Mouse (Mus musculus) embryonic stem cell, embryonic (primary cell): ENCODE results near the gene Oas1g.
"Not testable (repeated sequence)": the region's sequence is repeated elsewhere in the genome, so short reads cannot be mapped to it uniquely, and the experiment has no call there.

Experiments
- CTCF ChIA-PET, 4 experiments: fragments of 300-600 bp in 2 of 4; fragments of 350-600 bp in 2 of 4; sonication (Branson Sonifier 250); formaldehyde crosslinking; loops; one replicate each; lab custom pipeline; 2022; ENCODE audit warnings: inconsistent platforms in 2 of 4; lab: Charles Lee
- POLR2A ChIA-PET, 4 experiments: fragments of 300-600 bp in 2 of 4; fragments of 350-600 bp in 2 of 4; sonication (Branson Sonifier 250); formaldehyde crosslinking; loops; one replicate each; lab custom pipeline; 2022; ENCODE audit warnings: antibody characterized with exemption in 4 of 4, inconsistent platforms in 1 of 4; lab: Charles Lee

Oas1g gene

DNA sequence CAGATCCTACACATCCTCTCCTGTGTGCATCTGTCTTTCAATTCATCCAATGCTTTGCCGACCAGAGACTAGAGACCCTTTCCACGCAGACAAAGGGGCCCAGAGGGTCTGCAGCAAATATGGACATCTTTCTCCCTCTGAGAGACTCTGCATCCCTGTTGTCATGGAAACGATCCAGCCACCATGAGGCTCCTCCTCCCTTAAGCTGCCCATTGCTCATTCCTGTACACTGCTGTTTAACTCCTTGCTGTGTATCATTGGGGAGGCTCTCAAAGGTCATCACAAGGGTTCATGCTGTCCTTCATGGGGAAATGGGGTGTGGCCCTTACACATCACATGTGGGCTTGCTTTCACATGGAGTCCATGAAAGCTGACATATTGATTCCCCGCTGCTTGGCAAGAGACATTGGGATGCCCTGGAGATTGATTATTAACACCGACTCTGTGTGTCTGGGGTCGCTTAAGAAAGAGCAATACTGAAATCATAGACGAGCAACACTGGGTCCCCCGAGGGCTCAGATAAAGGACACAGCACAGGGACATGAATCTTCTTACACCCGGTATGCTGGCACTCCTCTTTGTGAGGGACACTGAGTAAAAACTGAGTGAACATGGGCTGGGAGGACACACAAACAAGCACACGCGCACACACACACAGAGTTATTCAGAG is 8.0 kb upstream of the Oas1g start:
- POLR2A ChIA-PET = interaction anchor here in 3 of 4 experiments (0.6 to 5.6 kb wide), 8 partner anchors 9 to 1179 kb away, joined by 3 to 25 read pairs (median 3); partner anchors contain the start of gene Oas1a (in 3 of the 3)

DNA sequence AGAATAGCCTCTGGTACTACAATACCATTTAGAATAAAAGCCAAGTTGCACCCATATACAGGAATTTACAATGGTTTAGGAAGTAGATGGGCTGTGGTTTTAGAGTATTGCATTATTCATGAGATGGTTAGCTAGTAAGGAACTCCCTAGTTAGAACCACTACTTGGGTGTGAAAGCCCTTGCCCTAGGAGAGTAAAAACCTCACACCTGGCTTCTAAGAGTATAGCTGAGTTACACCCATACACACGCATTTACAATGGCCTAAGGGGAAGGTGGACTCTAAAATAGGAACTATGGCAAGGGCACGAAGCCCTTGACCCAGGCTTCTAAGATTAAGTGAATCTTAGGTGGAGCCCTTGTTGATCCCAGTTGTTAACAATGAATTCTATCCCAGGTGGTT is 7.3 kb upstream of the Oas1g start:
- CTCF ChIA-PET = not testable (repeated sequence)
- POLR2A ChIA-PET = interaction anchor here in 3 of 4 experiments (0.6 to 5.6 kb wide), 9 partner anchors 8 to 110 kb away, joined by 3 to 25 read pairs (median 3); partner anchors contain the start of gene Oas1a (in 3 of the 3)

More for the DNA sequence above, 8.0 kb upstream of the Oas1g start:
- CTCF ChIA-PET = interaction anchor here in 2 of 4 experiments (0.6 to 0.7 kb wide), 2 partner anchors 42 to 167 kb away, joined by 4 to 5 read pairs; no protein-coding TSS in a partner anchor

DNA sequence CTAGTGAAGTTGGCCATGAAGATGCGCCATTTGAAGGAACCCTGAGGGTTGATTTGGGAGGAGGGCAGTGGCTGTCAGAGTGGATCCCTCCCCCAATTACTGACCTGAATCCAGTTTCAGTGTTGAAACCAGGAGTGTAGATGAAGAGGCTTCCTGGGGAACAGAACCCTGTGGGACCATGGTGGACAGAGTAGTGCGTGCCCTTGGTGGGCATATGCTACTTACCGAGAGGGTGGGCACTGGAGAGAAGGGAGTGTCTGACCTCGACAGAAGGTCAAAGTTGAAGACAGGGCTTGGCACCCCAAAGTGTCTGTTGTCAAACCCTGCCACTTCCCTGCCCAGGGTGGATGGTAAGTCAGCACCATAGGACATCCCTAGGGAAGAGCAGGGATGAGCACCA is 6.5 kb upstream of the Oas1g start:
- CTCF ChIA-PET = not testable (repeated sequence)
- POLR2A ChIA-PET = interaction anchor here in 3 of 4 experiments (0.6 to 5.6 kb wide), 6 partner anchors 11 to 109 kb away, joined by 3 to 25 read pairs (median 6); partner anchors contain the start of gene Oas1a (in 3 of the 3)

DNA sequence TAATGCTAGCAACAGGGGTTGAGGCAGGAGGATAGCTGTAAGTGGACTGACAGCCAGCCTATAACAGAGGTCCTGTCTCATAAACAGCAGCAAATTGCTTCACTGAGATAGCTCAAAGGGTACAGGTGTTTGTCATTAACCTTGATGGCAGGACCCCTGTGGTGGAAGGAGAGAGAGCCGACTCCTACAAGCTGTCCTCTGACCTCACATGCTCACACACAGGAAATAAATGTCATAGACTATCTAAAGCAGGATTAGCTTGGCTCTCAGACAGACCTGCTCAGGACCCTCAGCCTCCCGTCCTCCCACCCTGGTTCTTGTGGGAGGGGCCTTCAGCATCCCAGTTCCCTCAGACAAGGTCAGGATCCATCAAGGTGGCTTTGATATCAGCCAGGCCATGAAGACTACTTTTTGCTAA is 4.8 kb upstream of the Oas1g start:
- POLR2A ChIA-PET = interaction anchor here in 3 of 4 experiments (0.5 to 5.6 kb wide), 18 partner anchors 10 to 1212 kb away, joined by 3 to 25 read pairs (median 4); partner anchors contain the start of genes Oas1a (in 3 of the 3), Oas1c (in 1 of the 3) and Rpl6 (in 1 of the 3)
- CTCF ChIA-PET = interaction anchor here in 1 of 4 experiments (0.6 kb wide), 1 partner anchor 35 kb away, joined by 3 read pairs; no protein-coding TSS in a partner anchor

DNA sequence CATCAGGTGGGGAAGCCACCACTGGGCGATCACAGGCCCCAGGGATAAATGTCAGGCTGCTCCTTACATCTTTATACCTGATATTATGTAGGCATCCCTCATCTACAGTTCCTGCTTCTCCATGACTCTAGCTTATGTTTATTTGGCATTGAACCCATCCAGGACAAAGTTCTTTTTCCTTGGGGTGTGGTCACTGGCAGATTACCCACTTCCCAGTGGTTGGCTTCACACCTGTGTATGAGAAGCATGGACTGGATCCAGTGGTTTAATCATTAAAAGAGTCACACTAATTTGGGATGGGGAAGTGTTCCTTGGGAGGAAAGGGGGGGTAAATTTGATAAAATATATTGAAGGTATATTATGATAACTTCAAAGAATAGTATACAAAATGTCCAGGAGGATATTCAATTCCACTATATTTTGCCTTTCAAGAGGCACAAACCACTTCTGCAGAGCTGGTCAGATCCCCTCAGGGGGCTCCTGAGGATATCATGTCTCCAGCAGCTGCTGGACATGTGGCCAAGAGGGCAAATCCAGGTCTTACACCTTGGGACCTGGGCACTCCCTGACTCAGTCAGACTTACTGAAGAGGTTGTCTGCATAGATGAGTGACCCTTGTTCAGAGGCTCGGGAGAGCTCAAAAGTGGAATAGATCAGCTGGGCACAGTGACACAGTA is 4.3 kb upstream of the Oas1g start:
- ChIA-PET CTCF (interaction anchor here in 1 of 4 experiments (0.6 kb wide), 1 partner anchor 36 kb away, joined by 3 read pairs; no protein-coding TSS in a partner anchor), POLR2A (interaction anchor here in 3 of 4 experiments (0.5 to 5.6 kb wide), 17 partner anchors 11 to 1212 kb away, joined by 3 to 25 read pairs (median 4); partner anchors contain the start of genes Oas1a (in 3 of the 3), Oas1c (in 1 of the 3) and Rpl6 (in 1 of the 3))

DNA sequence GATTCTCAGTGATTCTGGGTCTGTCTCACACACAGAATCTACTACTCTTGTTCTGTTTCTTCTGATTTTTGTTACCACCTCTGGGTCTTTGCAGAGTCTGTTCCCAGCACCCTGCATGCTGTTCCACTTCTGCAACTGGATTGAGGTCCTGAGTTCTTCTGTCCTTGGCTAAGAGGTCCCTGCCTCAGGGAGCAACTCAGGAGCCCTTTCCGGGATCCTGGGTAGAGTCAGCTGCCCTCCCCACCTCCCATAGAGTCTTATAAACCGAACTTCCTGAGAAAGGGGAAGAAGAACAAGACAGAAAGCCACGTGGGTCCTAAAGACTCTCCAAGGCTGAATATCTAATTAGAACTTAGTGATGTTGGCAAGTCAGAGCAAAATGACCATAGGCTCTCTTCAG is 3.6 kb upstream of the Oas1g start:
- ChIA-PET CTCF (no interaction called here), POLR2A (interaction anchor here in 1 of 4 experiments (1.0 to 5.6 kb wide), 4 partner anchors 16 to 78 kb away, joined by 3 to 25 read pairs (median 4); partner anchors contain the start of genes Oas1a and Oas1c)

DNA sequence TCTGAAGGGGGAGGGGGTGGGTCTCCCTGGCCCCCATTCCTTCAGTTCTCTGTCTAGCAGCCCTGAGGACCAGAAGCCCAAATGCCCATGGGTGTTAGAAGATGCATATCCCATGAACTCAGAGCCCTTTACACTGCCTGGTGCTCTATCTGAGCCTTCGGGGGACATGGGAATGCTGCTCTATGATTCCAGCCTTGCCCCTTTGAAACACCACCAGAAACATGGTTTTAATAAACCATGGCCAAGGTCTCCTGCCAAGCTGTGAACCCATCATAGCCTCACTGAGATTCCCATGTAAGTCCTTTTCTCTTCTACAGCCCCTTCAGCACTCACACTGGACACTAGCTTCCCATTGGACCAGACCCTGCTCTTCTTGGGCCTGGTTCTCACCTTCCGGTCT is 2.6 kb upstream of the Oas1g start:
- CTCF ChIA-PET = no interaction called here
- POLR2A ChIA-PET = interaction anchor here in 2 of 4 experiments (0.7 to 1.0 kb wide), 2 partner anchors 12 to 17 kb away, joined by 3 to 4 read pairs; partner anchors contain the start of gene Oas1a (in 1 of the 2)

DNA sequence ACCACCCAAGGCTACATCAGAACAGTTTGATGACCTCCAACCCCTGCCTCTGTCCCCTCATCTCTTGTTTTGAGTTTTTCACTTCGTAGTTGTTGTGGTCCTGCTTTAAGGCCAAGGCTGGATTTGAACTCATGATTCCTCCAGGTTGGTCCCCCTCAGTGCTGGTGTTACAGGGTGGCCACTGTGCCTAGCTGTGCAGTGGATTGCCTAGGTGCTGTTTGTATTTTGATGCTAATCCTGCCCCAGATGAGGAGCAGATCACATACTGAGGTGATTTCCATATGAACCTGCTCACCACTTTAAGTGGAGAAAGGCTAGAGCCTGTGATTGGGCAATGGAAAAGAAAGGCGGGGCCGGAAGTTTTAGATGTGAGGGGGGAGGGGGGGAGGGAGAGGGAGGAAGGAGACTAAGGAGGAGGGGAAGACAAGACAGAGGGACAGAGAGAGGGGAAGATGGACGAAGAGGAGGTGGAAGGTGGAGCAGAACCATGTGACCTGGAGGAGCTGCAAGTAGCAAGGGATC is 942 bp upstream of the Oas1g start:
- ChIA-PET CTCF (interaction anchor here in 3 of 4 experiments (0.6 to 1.4 kb wide), 9 partner anchors 24 to 111 kb away, joined by 3 to 13 read pairs (median 5); partner anchors contain the start of gene Oas1f (in 1 of the 3)), POLR2A (interaction anchor here in 3 of 4 experiments (0.6 to 4.7 kb wide), 34 partner anchors 9 to 567 kb away, joined by 3 to 71 read pairs (median 4); partner anchors contain the start of genes Oas1a (in 2 of the 3), Oas1c (in 2 of the 3), Oas1d (in 2 of the 3) and Oas1e (in 1 of the 3))

DNA sequence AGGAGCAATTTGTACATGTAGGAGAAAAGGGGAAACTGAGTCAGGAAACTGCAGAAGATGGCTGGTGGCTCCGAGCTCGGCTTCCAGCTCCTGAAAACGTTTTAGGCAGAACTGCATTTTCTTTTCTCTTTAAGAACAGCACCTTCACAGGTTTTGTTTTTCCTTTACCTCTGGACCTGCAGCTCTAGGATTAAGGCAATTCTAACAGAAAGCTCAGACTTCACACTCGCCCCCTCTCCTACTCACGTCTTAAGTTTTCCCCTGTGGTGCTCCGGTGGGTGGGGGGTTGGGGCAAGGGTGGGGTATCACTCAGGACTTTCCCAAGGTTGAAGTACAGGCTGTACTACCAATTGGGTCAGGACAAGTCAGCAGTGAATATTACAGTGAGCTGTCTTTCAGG is 418 bp upstream of the Oas1g start:
- POLR2A ChIA-PET = interaction anchor here in 3 of 4 experiments (0.6 to 4.7 kb wide), 51 partner anchors 8 to 1502 kb away, joined by 3 to 71 read pairs (median 4); partner anchors contain the start of genes Oas1a (in 2 of the 3), Oas1c (in 2 of the 3), Oas1d (in 1 of the 3) and Oas1e (in 1 of the 3)

DNA sequence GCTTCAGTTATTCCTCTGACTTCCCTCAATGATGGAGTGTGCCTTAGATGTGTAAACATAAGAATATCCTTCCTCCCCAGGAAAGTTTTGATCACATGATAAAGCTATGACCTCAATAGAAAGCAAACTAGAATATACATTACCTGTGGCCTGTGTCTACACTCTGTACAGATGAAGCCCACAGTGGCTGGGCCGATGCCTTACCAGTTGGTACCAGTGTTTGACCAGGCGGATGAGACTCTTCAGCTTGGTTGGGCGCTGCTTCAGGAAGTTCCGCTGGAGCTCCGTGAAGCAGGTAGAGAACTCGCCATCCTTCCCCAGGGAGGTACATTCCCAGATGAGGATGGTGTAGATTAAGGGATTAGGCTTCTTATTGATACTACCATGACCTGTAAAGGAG is 5.7 kb downstream of the Oas1g start:
- CTCF ChIA-PET = not testable (repeated sequence)

More for the DNA sequence above, 418 bp upstream of the Oas1g start:
- CTCF ChIA-PET = interaction anchor here (0.6 to 1.4 kb wide), 24 partner anchors 11 to 1240 kb away, joined by 3 to 26 read pairs (median 6); partner anchors contain the start of genes Oas1a (in 2 of the 4) and Oas1f (in 1 of the 4)

DNA sequence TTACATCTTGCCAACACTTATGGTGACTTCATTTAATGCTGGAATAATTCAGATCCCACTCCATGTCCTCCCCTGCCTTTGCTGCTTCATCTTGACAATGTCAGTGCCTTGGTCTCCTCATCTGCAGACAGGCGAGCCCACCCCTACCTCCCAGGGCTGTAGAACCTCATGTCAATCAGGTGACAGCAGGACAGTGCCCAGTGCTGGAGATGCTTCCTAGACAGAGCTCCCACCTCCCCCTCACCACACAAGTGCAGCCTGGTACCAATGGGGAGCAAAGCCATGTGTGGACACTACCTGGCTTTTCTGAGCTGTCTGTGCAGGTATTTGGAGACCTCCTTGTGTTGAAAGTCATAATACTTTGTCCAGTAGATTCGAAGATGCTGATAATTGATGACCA is 8.6 kb downstream of the Oas1g start:
- CTCF ChIA-PET = interaction anchor here in 2 of 4 experiments (0.5 to 0.7 kb wide), 2 partner anchors 35 to 264 kb away, joined by 3 to 4 read pairs; no protein-coding TSS in a partner anchor
- POLR2A ChIA-PET = interaction anchor here in 3 of 4 experiments (0.6 to 2.2 kb wide), 5 partner anchors 9 to 28 kb away, joined by 3 to 28 read pairs (median 6); partner anchors contain the start of genes Oas1a (in 1 of the 3) and Oas1g (in 1 of the 3)

More for the DNA sequence above, 5.7 kb downstream of the Oas1g start:
- POLR2A ChIA-PET = interaction anchor here in 2 of 4 experiments (0.6 to 0.7 kb wide), 2 partner anchors 19 to 20 kb away, joined by 4 to 6 read pairs; no protein-coding TSS in a partner anchor

DNA sequence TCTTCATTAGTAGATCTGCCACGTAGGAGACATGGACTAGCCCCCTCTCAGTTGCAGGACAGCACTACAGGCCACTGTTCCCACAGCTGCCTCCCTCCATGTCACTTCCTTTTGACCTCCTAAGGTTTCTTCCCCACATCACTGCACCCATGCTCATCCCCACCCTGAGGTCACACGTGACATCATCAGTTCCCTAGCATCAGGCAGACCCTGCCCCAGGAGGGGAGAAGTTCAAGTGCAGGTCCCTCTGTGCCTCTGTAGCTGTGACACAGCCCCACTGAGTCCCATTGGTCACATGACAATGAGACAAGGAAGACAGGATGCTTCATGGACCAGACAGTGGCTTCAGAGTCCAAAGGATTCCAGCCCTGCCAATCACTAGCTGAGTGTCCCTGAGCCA is 10.0 kb downstream of the Oas1g start:
- POLR2A ChIA-PET = interaction anchor here in 2 of 4 experiments (1.1 to 2.2 kb wide), 3 partner anchors 11 to 22 kb away, joined by 4 to 28 read pairs (median 27); partner anchors contain the start of gene Oas1g (in 1 of the 2)
- CTCF ChIA-PET = not testable (repeated sequence)

DNA sequence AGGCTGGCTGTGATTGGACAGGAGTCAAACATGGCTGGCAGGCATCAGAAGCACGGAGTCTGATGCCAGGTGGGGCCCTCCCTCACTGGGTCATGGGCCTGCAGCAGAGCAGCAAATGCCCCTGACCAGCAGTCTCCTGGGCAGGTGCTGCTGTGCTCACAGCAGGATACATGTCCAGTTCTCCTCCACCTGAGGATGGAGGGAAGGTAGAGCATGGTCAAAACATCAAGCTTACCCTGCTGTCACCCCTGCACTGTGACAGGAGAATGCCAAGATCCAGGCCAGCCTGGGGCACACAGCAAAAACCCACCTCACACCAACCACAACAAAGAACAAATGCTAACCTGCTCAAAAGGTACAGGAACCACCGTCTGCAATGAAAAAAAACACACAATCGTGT is 10.6 kb downstream of the Oas1g start:
- POLR2A ChIA-PET = interaction anchor here in 1 of 4 experiments (1.1 kb wide), 1 partner anchor 11 kb away, joined by 4 read pairs; the partner anchor contains the start of gene Oas1g
- CTCF ChIA-PET = not testable (repeated sequence)

DNA sequence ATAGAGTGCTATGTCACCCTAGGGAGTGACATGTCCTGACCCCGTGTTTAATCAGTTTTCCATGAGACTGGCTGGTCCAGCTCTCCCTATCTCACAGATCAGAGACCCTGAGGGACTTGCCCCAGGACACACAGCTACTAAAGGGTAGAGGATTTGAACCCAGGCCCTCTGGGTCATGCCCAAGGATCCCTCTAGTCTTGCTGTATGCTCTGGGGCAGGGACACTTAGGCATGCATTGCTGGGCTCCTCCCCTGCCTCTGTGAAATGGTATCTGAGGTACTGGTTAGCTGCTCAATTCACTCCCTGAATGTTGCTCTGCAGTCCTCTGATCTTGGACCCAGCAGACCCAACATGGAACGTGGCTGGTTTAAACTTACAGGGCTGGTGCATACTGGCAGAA is 15.9 kb downstream of the Oas1g start:
- POLR2A ChIA-PET = interaction anchor here in 1 of 4 experiments (0.7 to 1.5 kb wide), 3 partner anchors 10 to 68 kb away, joined by 4 read pairs; partner anchors contain the start of genes Oas1g and Oas1h
- CTCF ChIA-PET = no interaction called here

DNA sequence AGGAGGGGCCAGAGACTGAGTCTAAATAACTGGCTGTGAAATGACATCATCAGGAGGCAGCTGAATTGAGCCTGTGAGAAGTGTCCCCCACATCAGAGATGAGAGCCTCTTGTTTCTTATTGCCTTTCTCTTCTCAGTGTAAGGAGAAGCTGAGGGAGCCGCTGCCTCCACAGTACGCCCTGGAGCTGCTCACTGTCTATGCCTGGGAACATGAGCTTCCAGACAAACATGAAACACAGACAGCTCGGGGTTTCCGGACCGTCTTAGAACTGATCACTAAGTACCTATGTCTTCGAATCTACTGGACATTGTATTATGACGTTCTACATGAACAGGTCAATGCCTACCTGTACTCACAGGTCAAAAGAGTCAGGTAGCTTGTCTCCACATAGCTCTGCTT is 16.6 kb downstream of the Oas1g start:
- POLR2A ChIA-PET = interaction anchor here in 2 of 4 experiments (0.7 to 1.5 kb wide), 5 partner anchors 9 to 68 kb away, joined by 3 to 5 read pairs (median 4); partner anchors contain the start of genes Oas1g (in 1 of the 2) and Oas1h (in 1 of the 2)

DNA sequence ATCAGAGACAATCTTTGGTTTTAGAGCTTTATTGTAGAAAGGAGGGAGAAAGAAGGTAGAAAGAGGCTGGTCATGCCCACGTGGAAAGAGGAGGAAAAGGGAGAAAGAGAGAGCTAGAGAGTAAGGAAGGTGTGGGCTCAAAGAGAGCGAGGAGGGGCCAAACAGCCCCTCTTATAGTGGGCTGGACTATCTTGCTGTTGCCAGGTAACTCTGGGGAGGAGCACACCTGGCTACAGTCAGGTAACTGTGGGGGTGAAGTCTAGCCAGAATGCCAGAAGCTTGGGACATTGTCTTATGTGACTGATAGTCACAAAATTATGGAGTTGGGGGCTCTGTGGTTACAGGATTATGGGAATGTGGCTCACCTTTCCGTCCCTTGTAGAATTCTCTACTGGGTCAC is 17.3 kb downstream of the Oas1g start:
- ChIA-PET POLR2A (interaction anchor here in 2 of 4 experiments (0.5 to 1.5 kb wide), 5 partner anchors 18 to 210 kb away, joined by 3 to 6 read pairs (median 4); partner anchors contain the start of gene Oas1g (in 1 of the 2)), CTCF (interaction anchor here in 2 of 4 experiments (0.5 to 1.3 kb wide), 3 partner anchors 19 to 549 kb away, joined by 3 read pairs; no protein-coding TSS in a partner anchor)

More for the DNA sequence above, 16.6 kb downstream of the Oas1g start:
- CTCF ChIA-PET = interaction anchor here in 1 of 4 experiments (1.3 kb wide), 1 partner anchor 37 kb away, joined by 3 read pairs; no protein-coding TSS in a partner anchor
